In the genomic region with DNA sequence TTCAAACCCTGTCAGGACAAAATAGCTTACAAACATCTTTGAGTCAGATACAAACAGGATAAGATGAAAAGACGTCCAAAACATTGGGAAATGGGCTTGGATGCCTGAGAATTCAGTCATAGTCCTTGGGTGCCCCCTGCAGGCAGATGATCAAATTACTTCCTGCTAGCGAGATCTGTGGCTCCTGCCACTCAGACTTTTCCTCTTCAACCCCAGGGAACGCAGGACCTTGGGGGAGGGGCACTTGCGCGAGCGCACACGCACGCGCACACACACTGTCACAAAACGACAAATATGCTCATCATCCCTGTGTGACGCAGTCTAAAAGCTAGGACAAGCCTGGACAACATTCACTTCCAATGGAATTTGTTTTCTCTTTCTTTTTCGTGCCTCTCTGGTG, we compare ENCODE assay signal across 8 mouse cellular contexts. TPM values are rescaled to one million over a fixed set of nuclear protein-coding genes. Genes with fewer than 3 reads are reported as not detected.
DNase-seq lines count a peak whose midpoint lies in the region; ATAC-seq and TF ChIP-seq lines count a peak whose summit lies in the region.

No protein-coding gene starts in this region.

- H3K4me3 ChIP-seq in bone marrow, adult 2 months (replicated peaks; ENCODE audit: control insufficient read depth, low read depth, low read length) = peak overlapping the region; percentile 40
- peak overlapping the region; percentile 41 for H3K4me3 ChIP-seq in embryonic facial prominence, embryonic 15.5 days (replicated peaks)
- H3K4me3 ChIP-seq in heart, embryonic 10.5 days = peak overlapping the region; percentile 52
- H3K4me3 ChIP-seq in kidney, embryonic 14.5 days (ENCODE audit: low read length) = peak overlapping the region; percentile 25; the same call in 1 of the 2 replicates
- H3K4me3 ChIP-seq in limb, embryonic 14.5 days (replicated peaks; ENCODE audit: low read length) = peak overlapping the region; percentile 25
- H3K4me3 ChIP-seq in midbrain, embryonic 16.5 days (ENCODE audit: low read depth, low read length) = peak overlapping the region; percentile 31
- peak overlapping the region; percentile 30; the same call in 1 of the 2 replicates for H3K4me3 ChIP-seq in spleen, adult 2 months (ENCODE audit: extremely low read depth, insufficient read depth, insufficient read length)

- H3K27ac ChIP-seq in bone marrow, adult 2 months (ENCODE audit: control insufficient read depth, insufficient read depth, low read depth, low read length, poor library complexity) = no peak overlapping the region
- no peak overlapping the region for H3K27ac ChIP-seq in embryonic facial prominence, embryonic 15.5 days (replicated peaks)
- no peak overlapping the region; the same call in 1 of the 2 replicates for H3K27ac ChIP-seq in heart, embryonic 10.5 days
- H3K27ac ChIP-seq in kidney, embryonic 14.5 days (ENCODE audit: low read depth, low read length) = no peak overlapping the region
- H3K27ac ChIP-seq in limb, embryonic 14.5 days (replicated peaks; ENCODE audit: low read depth, low read length) = no peak overlapping the region
- H3K27ac ChIP-seq in midbrain, embryonic 16.5 days (ENCODE audit: low read length) = no peak overlapping the region
- no peak overlapping the region for H3K27ac ChIP-seq in spleen, adult 2 months (ENCODE audit: insufficient read depth, low read length)

- no peak for ATAC-seq in embryonic facial prominence, embryonic 15.5 days (ENCODE audit: insufficient number of reproducible peaks, low FRiP score, low TSS enrichment, low read depth)
- no peak for ATAC-seq in kidney, embryonic 14.5 days (ENCODE audit: low FRiP score, low TSS enrichment)
- ATAC-seq in limb, embryonic 14.5 days (ENCODE audit: low FRiP score, low read depth) = no peak
- ATAC-seq in midbrain, embryonic 16.5 days = no peak

- no peaks in the 10 kb centered on the region for H3K36me3 ChIP-seq in embryonic facial prominence, embryonic 15.5 days
- no peaks in the 10 kb centered on the region for H3K36me3 ChIP-seq in heart, embryonic 10.5 days
- H3K36me3 ChIP-seq in kidney, embryonic 14.5 days (ENCODE audit: control insufficient read depth, insufficient read depth, low read length) = no peaks in the 10 kb centered on the region
- no peaks in the 10 kb centered on the region for H3K36me3 ChIP-seq in limb, embryonic 14.5 days (ENCODE audit: control insufficient read depth, insufficient read depth, low read length)
- no peaks in the 10 kb centered on the region for H3K36me3 ChIP-seq in midbrain, embryonic 16.5 days (ENCODE audit: control insufficient read depth, insufficient read depth, low read length)
- H3K36me3 ChIP-seq in spleen, adult 2 months (ENCODE audit: control insufficient read depth, insufficient read depth, low read length) = no peaks in the 10 kb centered on the region

- H3K4me2 ChIP-seq in embryonic facial prominence, embryonic 15.5 days (replicated peaks) = peak overlapping the region; percentile 58
- peak overlapping the region; percentile 42 for H3K4me2 ChIP-seq in kidney, embryonic 14.5 days (replicated peaks; ENCODE audit: low read depth, low read length)
- peak overlapping the region; percentile 48 for H3K4me2 ChIP-seq in limb, embryonic 14.5 days (replicated peaks; ENCODE audit: low read depth, low read length, severe bottlenecking)
- peak overlapping the region; percentile 62 for H3K4me2 ChIP-seq in midbrain, embryonic 16.5 days (ENCODE audit: low read length)

- peak; percentile 60 for TF ChIP-seq CTCF in bone marrow, adult 2 months (IDR thresholded peaks at IDR 0.05; ENCODE audit: control insufficient read depth, insufficient read depth, low read length)
- TF ChIP-seq CTCF in spleen, adult 2 months (IDR thresholded peaks at IDR 0.05; ENCODE audit: extremely low read depth, insufficient read depth, insufficient read length, insufficient replicate concordance) = peak; percentile 44; the same call in 1 of the 2 replicates

- no peaks in the 10 kb centered on the region for H3K9me3 ChIP-seq in embryonic facial prominence, embryonic 15.5 days (replicated peaks)
- no peaks in the 10 kb centered on the region for H3K9me3 ChIP-seq in heart, embryonic 10.5 days
- H3K9me3 ChIP-seq in kidney, embryonic 14.5 days (ENCODE audit: control insufficient read depth, low read length) = no peaks in the 10 kb centered on the region
- no peaks in the 10 kb centered on the region for H3K9me3 ChIP-seq in limb, embryonic 14.5 days (ENCODE audit: control insufficient read depth, low read length)
- H3K9me3 ChIP-seq in midbrain, embryonic 16.5 days (replicated peaks; ENCODE audit: control insufficient read depth, low read length, poor library complexity, severe bottlenecking) = no peaks in the 10 kb centered on the region

- TF ChIP-seq POLR2A in bone marrow, adult 2 months (IDR thresholded peaks at IDR 0.05; ENCODE audit: borderline replicate concordance, control insufficient read depth, low read depth, low read length) = no peak
- no peak for TF ChIP-seq POLR2A in limb, embryonic 14.5 days (IDR thresholded peaks at IDR 0.05; ENCODE audit: borderline replicate concordance, extremely low read depth, insufficient read depth, insufficient read length)
- no peak for TF ChIP-seq POLR2A in spleen, adult 2 months (IDR thresholded peaks at IDR 0.05; ENCODE audit: low read depth, low read length)

- no peaks in the 10 kb centered on the region for H3K27me3 ChIP-seq in embryonic facial prominence, embryonic 15.5 days
- H3K27me3 ChIP-seq in heart, embryonic 10.5 days (ENCODE audit: insufficient read depth, poor library complexity, severe bottlenecking) = peaks cover 34% of the 10 kb centered on the region
- H3K27me3 ChIP-seq in kidney, embryonic 14.5 days (ENCODE audit: control insufficient read depth, insufficient read depth, low read length) = peaks cover 7% of the 10 kb centered on the region
- no peaks in the 10 kb centered on the region for H3K27me3 ChIP-seq in limb, embryonic 14.5 days (ENCODE audit: control insufficient read depth, insufficient read depth, low read length)
- H3K27me3 ChIP-seq in midbrain, embryonic 16.5 days (ENCODE audit: control insufficient read depth, insufficient read depth, low read depth, low read length) = no peaks in the 10 kb centered on the region
- no peaks in the 10 kb centered on the region for H3K27me3 ChIP-seq in spleen, adult 2 months (ENCODE audit: control insufficient read depth, insufficient read depth, low read length)

- peaks cover 4% of the 10 kb centered on the region for H3K4me1 ChIP-seq in bone marrow, adult 2 months (ENCODE audit: control insufficient read depth, insufficient read depth, low read length)
- peaks cover 29% of the 10 kb centered on the region for H3K4me1 ChIP-seq in embryonic facial prominence, embryonic 15.5 days
- peaks cover 25% of the 10 kb centered on the region for H3K4me1 ChIP-seq in heart, embryonic 10.5 days
- H3K4me1 ChIP-seq in kidney, embryonic 14.5 days (ENCODE audit: control insufficient read depth, insufficient read depth, low read length) = peaks cover 14% of the 10 kb centered on the region; the same call in 1 of the 2 replicates
- peaks cover 9% of the 10 kb centered on the region for H3K4me1 ChIP-seq in limb, embryonic 14.5 days (ENCODE audit: control insufficient read depth, insufficient read depth, low read length)
- peaks cover 24% of the 10 kb centered on the region for H3K4me1 ChIP-seq in midbrain, embryonic 16.5 days (ENCODE audit: control insufficient read depth, insufficient read depth, low read length)
- H3K4me1 ChIP-seq in spleen, adult 2 months (ENCODE audit: control insufficient read depth, insufficient read depth, insufficient read length) = peaks cover 7% of the 10 kb centered on the region; the same call in 1 of the 2 replicates

- peak; percentile 84 for DNase-seq in 416B (ENCODE audit: low read depth)
- peak; percentile 89 for DNase-seq in heart, embryonic 10.5 days (ENCODE audit: low spot score)
- peak; percentile 95 for DNase-seq in limb, embryonic 14.5 days (ENCODE audit: low spot score)
- DNase-seq in spleen, adult 2 months (ENCODE audit: low read depth in 1 of 2, low spot score in 2 of 2) = peak; percentile 41 to 71

- H3K9ac ChIP-seq in embryonic facial prominence, embryonic 15.5 days = no peak overlapping the region
- H3K9ac ChIP-seq in kidney, embryonic 14.5 days (ENCODE audit: low read depth, low read length) = peak overlapping the region; percentile 38
- peak overlapping the region; percentile 32; the same call in 1 of the 2 replicates for H3K9ac ChIP-seq in limb, embryonic 14.5 days (ENCODE audit: low read depth, low read length, severe bottlenecking)
- peak overlapping the region; percentile 39; the same call in 1 of the 2 replicates for H3K9ac ChIP-seq in midbrain, embryonic 16.5 days (ENCODE audit: low read depth, low read length)

- WGBS in bone marrow, adult 2 months = under 1% methylated on average over 12 of the region's 12 CpGs
- 1% methylated on average over 12 of the region's 12 CpGs for WGBS in embryonic facial prominence, embryonic 15.5 days
- WGBS in heart, embryonic 10.5 days = 2% methylated on average over 12 of the region's 12 CpGs
- WGBS in kidney, embryonic 14.5 days = 2% methylated on average over 12 of the region's 12 CpGs
- 2% methylated on average over 11 of the region's 12 CpGs for WGBS in limb, embryonic 14.5 days
- 3% methylated on average over 12 of the region's 12 CpGs for WGBS in midbrain, embryonic 16.5 days
- 2% methylated on average over 12 of the region's 12 CpGs for WGBS in spleen, adult 2 months

RNA-seq across cellular contexts. Expression of a gene that starts 11.9 kb away (rescaled TPM):
- polyA plus RNA-seq in bone marrow, adult 2 months (2011; ENCODE audit: insufficient read depth, insufficient read length, low replicate concordance, missing spikeins) = not detected in 2 replicates
- polyA plus RNA-seq in embryonic facial prominence, embryonic 15.5 days (2015; fragmentation: Nextera tagmentation; extraction: Ambion mirVana) = 0.09 and 0.17 TPM in 2 replicates
- not detected in 2 replicates for polyA plus RNA-seq in heart, embryonic 10.5 days (2016; fragmentation: Nextera tagmentation; extraction: Ambion mirVana)
- 0.09 and 0.23 TPM in 2 replicates for polyA plus RNA-seq in kidney, embryonic 14.5 days (2014; fragmentation: Nextera tagmentation; extraction: Ambion mirVana)
- 0.03 TPM in 2 replicates for polyA plus RNA-seq in limb, embryonic 14.5 days (2012; rRNA removed)
- not detected in 2 replicates for polyA plus RNA-seq in limb, embryonic 14.5 days (2014; fragmentation: Nextera tagmentation; extraction: Ambion mirVana)
- 0.15 and 0.18 TPM in 2 replicates for polyA plus RNA-seq in midbrain, embryonic 16.5 days (2015; fragmentation: Nextera tagmentation; extraction: Ambion mirVana)
- not detected in 2 replicates for polyA plus RNA-seq in spleen, adult 2 months (2012; rRNA removed)

RNA-seq across cellular contexts. Expression of a gene that starts 12.6 kb away (rescaled TPM):
- polyA plus RNA-seq in bone marrow, adult 2 months (2011; ENCODE audit: insufficient read depth, insufficient read length, low replicate concordance, missing spikeins) = 22.9 and 55.7 TPM in 2 replicates
- polyA plus RNA-seq in embryonic facial prominence, embryonic 15.5 days (2015; fragmentation: Nextera tagmentation; extraction: Ambion mirVana) = 71.4 and 72.6 TPM in 2 replicates
- polyA plus RNA-seq in heart, embryonic 10.5 days (2016; fragmentation: Nextera tagmentation; extraction: Ambion mirVana) = 57.2 and 71.5 TPM in 2 replicates
- 102 and 154 TPM in 2 replicates for polyA plus RNA-seq in kidney, embryonic 14.5 days (2014; fragmentation: Nextera tagmentation; extraction: Ambion mirVana)
- 29.5 and 45.0 TPM in 2 replicates for polyA plus RNA-seq in limb, embryonic 14.5 days (2012; rRNA removed)
- 77.0 and 82.6 TPM in 2 replicates for polyA plus RNA-seq in limb, embryonic 14.5 days (2014; fragmentation: Nextera tagmentation; extraction: Ambion mirVana)
- polyA plus RNA-seq in midbrain, embryonic 16.5 days (2015; fragmentation: Nextera tagmentation; extraction: Ambion mirVana) = 128 and 133 TPM in 2 replicates
- 3.0 and 4.0 TPM in 2 replicates for polyA plus RNA-seq in spleen, adult 2 months (2012; rRNA removed)
